Mouse (Mus musculus) lung, postnatal 36 days (tissue): ENCODE results near the gene Eif2d.
"Not testable (repeated sequence)": the region's sequence is repeated elsewhere in the genome, so short reads cannot be mapped to it uniquely, and the experiment has no call there.

Source experiments
- DNase-seq: peaks from one replicate; pipeline ENCODE4 v3.0.0; 2022; ENCODE audit warnings: mixed read lengths

The Eif2d gene

DNA sequence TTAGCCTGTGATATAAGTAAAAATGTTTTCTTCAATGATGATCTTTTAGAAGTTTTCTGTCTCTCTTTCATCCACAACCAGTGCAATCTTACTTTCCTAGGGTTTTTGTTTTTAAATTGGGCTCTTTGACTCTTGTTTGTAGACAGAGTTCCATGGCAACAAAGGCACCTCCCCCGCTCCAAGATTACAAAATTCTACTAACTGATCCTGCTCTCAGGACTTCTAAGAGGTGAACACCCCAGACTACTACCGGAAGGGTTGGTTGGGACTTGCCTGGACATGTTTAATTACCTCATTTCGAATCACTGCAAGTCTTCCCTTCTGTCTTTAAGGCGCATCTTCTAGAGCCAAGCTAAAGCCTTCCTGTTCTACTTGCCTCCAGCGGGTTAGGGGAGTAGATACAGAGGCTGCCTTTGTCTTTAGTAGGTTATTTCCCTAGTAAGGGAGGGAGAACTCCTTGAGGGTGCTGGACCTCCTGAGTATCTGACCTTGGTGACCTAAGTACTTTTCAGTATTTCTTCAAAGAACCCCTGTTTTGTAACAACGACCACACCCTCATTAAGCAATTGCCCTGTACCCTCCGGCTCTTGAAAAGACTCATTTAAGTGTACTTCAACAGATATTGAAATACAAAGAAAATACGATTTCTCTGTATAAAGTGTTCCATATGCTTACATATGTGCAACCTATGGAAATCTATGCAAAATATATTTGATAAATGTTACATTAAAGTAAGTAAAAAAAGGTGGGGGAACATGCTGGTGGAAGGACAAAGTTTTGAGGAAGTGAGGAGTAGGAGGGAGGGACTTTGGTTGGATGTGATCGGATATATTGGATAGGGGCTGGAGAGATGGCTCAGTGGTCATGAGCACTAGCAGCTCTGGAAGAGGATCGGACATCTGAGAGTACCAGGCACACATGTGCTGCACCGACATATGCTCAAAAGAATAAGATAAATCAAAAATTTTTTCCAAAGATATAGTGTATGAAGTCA lies 13.6 kb upstream of the Eif2d start:
- peak; percentile 83 for DNase-seq

DNA sequence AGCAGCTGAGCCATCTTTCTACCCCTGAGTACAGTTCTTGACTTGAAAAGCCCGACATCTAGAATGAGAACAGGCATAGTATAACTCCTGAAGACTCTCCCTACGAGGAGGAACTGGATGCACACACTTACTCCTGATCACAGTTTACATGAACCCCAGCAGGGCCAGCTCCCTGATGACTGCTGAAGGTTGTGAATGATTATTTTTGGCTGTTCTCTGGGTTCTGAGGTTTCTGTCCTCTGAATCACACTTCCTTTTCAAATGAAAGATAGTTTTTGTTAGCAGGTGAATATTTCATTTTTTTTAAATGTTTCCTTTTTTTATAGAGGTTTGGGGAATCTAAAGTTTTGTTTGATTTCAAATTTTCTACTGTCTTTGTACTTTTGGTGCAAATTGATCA lies 11.5 kb upstream of the Eif2d start:
- DNase-seq: no peak

DNA sequence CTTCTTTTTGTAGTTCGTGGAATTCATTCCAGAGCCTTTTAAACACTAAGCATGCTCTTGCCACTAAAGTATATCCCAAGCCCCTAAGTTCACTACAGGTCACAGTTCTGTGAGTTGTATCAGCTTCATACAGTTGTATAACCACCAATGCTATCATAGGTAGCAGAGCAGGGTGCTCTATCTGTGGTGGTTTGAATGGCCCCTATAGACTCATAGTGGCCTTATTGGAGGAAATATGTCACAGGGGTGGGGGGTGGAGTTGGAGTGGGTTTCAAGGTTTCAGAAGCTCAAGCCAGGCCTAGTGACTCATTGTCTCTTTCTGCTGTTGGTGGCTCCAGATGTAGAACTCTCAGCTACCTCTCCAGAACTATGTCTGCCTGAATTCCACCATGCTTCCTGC lies 10.5 kb upstream of the Eif2d start:
- no peak for DNase-seq

DNA sequence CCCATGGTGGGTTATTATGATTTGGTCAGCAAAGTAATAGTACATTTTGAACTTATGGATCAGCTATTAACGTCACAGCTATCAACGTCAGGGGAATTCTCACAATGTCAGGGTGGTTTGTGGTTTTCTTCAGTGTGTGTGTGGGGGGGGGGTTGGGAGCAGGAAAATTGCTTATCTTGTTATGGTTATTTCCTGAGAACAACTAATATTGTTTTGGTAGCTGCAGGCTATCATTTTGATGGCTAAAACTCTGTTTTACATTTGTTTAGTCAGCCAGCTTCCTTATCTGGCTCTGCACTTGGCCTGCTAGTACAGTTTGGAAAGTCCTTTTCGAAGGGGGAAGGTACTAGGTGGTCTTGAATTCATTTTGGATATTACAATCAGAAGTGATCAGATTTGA lies 7.8 kb upstream of the Eif2d start:
- DNase-seq: not testable (repeated sequence)

DNA sequence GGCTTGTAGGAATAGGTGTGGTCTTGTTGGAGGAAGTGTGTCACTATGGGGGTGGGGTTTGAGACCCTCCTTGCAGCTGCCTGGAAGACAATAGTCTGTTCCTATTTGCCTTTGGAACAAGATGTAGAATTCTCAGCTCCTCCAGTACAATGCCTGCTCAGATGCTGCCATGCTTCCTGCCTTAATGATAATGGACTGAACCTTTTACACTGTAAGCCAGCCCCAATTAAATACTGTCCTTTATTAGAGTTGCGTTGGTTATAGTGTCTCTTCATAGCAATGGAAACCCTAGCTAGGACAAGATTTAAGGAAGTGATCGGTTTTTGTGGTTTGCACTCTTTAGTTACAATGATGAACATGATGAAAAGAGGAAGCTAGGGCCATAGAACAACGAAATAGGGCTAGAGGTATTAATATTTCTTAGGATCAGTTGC lies 6.8 kb upstream of the Eif2d start:
- DNase-seq: peak; percentile 49

DNA sequence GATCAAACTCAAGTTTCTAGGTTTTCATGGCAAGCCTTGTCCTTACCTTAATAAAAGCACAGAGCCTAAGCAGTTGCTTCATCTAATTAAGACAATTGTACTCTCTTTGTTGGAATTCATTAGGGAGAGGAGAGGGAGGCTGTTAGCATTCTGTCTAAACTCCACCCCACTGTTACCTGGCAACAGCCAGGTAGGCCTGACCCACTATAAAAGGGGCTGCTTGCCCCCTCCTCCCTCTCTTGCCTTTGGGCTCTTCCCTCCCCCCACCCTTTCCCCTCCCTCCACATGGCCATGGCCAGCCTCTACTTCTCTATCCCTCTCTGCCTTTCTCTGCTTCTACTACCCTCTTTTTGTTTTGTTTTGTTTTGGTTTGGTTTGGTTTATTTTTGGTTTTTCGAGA lies 3.5 kb upstream of the Eif2d start:
- no peak for DNase-seq

DNA sequence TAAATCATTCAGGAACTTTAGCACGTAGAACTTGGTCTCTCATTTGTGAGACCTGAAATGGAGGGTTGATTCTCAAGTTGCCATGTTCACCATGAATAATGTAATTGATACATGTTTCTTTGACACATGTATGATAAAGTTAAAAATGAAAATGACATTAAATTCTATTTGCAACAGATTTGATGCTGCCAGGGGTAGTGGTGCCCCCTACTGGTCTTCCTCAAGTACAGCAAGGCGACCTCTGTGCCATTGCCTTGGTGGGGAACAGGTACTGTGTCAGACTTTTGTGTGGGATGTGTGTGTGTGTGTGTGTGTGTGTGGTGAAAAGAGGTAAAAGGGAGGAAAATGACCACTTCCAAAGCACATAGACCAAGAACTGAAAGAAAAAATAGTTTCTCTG lies 2.5 kb downstream of the Eif2d start:
- peak; percentile 54 for DNase-seq

DNA sequence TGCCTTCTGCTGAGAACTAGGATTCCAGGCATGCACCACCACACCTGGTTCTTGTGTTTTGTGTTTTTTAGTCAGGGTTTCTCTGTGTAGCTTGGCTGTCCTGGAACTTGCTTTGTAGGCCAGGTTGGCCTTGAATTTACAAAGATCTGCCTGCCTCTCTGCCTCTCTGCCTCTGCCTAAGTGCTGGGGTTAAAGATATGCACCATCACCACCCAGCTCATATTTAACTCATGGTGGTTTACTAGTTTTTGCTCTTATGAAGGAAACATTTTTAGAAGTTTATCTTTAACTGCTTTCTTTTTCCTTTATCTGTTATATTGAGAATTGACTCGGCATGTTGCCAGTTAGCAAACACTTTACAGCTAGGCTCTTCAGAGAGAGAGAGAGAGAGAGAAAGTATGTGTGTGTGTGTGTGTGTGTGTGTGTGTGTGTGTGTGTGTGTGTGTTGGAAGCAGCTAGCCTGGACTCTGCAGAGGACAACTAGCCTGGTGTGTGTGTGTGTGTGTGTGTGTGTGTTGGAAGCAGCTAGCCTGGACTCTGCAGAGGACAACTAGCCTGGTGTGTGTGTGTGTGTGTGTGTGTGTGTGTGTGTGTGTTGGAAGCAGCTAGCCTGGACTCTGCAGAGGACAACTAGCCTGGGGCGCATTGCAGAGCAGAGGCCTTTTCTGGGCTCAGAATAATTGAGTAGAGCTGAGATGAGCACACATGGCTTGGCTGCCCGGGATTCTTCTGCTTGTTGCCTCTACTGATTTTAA lies 6.8 kb downstream of the Eif2d start:
- DNase-seq: not testable (repeated sequence)

DNA sequence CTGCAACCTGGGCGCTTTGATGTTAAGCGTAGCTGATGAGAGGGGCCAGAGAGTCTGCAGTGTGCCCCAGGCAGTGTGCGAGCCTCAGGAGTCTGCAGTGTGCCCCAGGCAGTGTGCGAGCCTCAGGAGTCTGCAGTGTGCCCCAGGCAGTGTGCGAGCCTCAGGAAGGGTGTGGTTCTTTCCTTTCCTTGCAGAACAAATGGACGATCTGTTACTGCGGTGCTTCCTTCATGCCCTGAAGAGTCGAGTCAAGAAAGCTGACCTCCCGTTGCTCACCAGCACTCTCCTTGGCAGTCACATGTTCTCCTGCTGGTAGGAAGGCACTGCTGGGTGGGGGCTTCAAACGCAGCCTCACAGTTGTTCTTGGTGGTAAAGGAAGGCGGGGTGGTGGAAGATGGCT lies 8.1 kb downstream of the Eif2d start:
- peak; percentile 67 for DNase-seq

DNA sequence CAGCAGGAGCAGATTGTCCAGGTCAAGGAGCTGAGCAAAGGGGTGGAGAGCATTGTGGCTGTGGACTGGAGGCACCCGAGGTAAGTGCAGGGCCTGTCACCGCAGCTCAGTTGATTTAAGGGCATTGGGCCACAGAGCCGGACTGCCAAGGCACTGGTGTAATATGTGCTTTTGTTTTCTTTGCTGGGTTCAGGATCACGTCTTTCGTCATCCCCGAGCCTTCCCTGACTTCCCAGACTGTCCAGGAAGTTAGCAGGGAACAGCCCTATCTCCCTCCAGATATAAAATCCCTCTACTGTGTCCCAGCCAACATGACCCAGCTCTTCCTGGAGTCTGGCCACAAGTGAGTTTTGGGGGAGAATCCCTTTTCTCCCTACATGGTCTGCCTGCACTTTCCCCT lies 11.4 kb downstream of the Eif2d start:
- no peak for DNase-seq

DNA sequence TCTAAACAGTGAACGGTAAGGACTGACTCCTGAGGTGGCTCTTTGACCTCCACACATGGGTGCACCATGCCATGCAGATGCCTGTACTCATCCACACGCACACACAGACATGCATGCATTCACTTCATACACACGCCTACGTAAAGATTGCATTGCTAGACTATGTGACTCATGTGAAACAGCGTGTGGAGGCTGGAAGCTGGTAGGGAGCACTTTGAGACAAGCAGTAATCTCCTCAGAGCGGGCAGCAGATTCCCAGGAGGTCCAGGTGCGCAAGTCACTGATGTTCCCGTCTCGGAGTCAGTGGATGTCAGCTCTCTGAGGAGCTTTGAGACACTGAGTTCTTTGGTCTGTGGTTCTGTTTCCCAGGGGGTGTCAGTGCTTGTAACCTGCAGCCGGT lies 14.6 kb downstream of the Eif2d start:
- DNase-seq: no peak

DNA sequence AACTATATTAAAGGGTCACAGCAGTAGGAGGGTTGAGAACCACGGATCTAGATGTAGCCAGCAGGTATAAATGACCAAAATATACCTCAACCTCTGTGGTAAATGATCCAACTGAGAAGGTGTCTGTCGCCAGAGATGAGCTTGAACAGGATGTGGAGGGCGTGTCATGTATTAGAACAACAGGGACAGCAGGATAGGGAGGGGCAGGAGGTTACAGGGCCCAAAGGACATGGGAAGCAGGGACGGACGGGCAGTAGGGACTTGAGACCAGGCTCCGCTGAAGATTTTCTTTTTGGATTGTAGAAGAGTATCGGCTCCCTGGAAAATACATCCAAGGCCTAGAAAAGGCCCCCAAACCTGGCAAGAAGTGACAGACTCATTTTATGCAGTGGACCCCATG lies 20.0 kb downstream of the Eif2d start:
- DNase-seq: peak; percentile 73

DNA sequence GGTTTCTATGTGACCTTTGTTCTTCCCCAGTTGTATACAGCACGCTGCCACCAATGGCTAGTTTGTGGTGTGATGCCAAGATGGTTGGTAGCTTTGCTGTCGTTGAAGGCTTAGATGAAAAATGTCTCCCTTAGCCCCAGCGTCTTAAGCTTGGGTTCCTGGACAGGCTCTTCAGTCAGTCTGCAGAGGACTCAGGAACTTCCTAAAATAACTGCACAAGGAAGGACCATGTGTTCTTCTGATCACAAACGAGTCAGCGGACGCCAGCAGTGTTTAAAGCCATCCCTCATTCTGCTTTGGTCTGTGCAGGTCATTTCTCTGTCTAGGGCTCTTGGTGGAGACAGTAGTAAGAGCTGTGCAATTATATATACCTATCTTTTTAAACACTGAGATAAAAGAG lies 20.8 kb downstream of the Eif2d start:
- DNase-seq: peak; percentile 26

DNA sequence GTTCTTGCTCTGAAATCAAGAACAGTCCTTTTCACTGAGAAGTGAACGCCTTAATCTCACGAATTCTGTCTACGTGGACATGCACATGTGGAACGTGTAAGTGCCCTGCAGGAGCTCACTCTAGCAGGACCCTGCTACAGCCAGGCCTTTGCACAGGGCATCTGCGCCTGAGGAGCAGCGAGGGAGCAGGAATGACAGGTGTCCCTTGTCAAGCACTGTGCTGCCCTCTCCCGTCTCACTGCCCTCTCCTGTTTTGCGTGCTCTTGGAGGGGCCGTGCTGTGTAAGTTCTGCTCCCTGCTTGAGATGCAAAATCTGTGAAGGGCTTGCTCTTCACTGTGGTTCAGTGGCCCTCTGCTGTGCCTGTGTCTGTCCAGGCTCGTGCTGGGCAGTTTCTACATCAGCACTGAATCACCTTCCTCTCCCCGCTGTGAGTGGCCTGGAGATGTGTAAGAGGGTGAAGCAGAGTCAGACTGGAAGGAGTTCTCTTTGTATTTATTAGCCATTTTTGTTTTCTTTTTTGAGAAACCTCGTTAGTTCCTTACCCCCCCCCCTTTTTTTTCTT lies 21.4 kb downstream of the Eif2d start:
- no peak for DNase-seq

DNA sequence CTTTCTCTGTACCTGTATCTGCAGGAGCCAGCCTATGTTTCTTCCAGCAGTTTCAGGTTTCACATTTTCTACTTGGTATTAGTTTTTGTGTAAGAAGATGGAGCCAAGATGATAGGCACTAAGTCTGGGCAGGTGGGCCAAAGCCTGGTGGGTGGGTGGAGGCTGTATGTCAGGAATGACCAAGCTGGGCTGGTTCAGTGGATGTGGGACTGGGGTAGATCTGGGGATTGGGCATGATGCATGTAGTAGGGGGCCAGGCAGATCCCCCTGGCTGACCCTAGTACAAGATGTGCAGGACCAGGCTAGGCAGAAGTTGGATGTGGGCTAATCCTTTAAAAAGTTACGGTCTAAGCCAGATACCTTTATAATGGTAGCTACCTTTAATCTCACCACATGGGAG lies 22.2 kb downstream of the Eif2d start:
- no peak for DNase-seq

DNA sequence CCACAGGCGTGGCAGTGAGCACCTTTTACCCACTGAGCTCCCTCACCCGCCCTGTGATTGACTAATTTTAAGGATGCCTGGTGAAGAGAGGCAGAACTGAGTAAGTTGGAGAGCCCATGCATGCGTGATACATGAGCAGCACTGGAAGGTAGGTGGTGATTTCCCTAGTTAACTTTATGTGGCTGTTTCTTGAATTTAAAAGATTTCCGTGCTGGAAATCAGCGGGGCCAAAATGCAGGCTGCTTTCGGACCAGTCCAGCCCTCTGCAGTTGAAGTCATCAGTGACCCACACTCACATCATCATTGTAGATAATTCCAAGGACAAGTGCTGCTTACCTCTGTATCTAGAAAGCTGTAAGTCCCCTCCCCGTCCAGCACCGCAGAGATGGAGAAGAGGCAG lies 22.8 kb downstream of the Eif2d start:
- no peak for DNase-seq

DNA sequence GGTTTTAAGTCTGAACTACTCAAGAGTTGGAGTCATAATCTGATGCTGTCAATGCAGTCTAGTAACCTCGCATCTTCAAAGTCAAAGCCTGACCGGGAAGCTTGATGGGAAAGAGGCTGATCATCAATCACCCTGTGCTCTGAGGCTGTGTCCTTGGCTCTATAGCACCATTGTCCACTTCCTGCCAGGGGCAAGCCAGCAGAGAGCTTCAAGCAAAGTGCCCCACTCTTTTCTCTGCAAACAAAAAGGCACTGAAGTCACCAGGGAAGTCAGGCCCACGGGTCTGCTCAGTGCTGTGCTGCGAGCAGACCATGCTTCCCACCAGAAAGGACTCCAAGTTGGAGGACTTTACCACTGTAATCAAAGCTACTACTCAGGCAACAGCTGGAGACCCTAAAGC lies 24.3 kb downstream of the Eif2d start:
- DNase-seq: no peak

DNA sequence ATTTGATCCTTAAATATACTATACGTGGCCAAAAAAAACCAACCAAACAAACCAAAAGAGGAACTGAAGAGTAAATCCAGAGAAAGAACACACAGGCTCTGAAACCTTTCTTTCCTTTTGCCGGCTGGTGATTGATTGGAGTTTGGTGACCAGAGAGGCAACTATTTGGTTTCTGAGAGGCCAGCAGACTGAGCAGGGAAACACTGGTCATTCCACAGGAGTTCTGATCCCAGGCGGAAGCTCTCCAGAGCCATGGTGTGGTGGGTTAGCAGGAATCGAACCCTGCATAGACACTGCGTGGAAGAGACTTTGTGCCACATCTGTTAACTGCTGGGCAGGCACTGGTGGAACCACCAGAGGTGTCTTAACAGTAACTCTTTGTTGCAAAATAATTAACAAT lies 25.1 kb downstream of the Eif2d start:
- no peak for DNase-seq

DNA sequence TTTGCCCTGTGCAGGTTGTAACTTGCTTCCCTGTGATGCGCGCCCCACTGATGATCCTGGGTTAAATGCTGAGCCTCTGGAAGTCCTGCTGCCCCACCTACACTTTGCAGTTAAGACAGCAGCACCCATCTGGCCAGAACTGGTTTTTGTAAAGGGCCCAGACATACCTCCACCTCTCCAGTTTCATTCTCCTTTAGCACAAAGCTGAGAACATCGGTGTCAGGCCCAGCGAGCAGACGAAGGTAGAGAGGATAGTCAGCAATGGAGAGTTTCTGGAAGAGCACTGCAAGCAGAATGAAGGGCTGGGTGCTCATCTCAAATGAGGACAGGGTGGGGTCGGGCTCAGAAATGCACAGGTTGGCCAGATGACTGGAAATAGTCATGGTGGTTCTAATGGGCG lies 27.4 kb downstream of the Eif2d start:
- no peak for DNase-seq

DNA sequence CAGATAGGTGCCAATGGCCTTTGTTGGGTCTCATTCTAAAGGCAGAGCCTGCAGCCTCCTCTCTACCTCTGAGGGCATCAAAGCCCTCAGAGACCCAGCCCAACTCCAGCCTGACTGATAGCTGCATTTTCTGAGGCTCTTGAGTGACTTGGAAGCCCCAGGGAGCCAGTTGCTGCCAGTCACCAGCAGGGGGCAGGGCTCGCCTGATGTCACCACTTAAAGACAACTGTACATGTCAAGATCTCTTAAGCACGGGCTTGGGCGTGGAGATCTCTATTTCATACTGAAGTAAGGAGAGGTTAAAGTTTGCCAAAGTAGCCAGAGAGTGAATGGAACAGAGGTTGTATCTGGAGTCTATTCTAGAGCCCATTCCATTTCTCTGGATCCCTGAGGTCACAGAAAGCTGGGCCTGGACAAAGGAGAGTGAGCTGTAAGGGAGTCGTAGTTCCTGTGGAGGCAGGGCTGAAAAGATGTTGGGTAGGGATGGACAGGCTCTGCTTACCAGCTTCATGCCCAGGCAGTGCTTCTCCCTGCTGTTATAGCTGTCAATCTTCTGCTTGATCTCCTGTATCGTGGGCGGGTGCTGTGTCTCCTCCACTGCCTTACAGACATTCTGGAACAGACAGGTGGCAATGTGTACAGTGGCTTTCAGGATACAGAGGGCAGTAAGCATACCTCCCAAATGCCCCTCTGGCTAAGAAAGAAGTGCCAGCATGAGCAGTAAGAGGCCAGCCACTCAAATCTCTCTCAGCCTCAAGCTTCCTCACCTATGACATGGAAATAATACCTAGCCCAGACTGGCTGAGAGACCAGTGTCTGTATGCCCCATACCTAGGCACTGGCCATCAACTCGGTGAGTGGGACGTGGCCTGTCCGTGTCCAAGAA lies 28.9 kb downstream of the Eif2d start:
- peak; percentile 92 for DNase-seq

DNA sequence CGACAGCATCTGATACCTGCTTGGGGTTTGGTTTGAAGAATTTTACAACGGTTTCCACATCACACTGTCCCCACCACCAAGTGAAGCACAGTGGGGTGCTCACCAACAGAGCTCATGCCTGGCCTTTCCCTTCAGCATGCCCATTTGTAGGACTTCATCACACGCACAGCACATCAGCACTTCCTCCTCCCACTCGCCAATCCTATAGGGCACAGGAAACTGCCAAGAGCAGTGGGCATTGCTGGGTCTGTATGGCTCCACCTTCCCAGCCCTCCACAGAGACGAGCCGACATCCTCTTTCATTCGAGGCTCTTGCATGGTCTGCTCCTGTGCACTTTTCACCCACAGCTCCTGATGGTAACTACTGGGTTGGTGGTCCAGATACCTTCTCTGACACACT lies 30.2 kb downstream of the Eif2d start:
- DNase-seq: peak; percentile 46

DNA sequence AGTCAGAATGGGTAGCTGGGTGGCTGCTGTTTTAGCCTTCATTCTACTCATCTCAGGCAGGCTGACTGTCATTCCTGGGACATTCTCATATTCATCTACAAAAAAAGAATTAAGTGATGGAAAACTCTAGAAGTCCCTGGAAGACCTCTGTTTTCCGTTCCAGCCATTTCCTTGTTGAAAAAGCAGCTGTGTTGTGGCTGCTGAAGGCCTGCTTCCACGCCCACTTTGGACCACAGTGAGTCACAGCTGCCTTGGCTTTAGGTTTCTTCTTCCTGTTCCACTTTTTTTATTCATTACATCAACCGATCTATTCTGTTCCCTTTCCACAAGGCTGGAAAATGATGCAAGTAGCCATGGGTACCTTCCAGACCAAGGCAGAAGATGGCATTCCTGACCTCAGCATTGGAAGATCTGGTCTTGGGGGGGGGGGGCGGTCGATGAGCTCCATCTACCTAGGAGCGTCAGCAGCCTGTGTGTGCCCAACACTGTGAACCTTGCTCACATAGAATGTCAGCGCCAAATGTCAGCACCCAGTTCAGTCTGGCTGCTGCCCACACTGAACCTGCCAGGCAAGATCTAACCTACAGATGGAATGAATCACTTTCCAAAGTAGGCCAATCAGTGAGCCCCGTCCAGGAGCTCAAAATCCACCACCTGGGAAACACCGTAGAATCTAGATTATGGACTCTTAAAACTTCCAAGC lies 31.4 kb downstream of the Eif2d start:
- DNase-seq: peak; percentile 77
